Mouse (Mus musculus) Patski (cell line): ENCODE measurements around the gene Neurod6. TPM values are rescaled to one million over a fixed set of nuclear protein-coding genes. Genes with fewer than 3 reads are reported as not detected.

Source experiments
- ATAC-seq: fragments of 100-300 bp; one replicate; pipeline ENCODE4 v1.8.0; 2021
- CTCF ChIA-PET: fragments of 350-600 bp; sonication (Branson Sonifier 250); formaldehyde crosslinking; loops from one replicate; lab custom pipeline; 2022; ENCODE audit warnings: inconsistent platforms; lab: Charles Lee
- POLR2A ChIA-PET: fragments of 350-600 bp; sonication (Branson Sonifier 250); formaldehyde crosslinking; loops from one replicate; lab custom pipeline; 2022; ENCODE audit warnings: antibody characterized with exemption, inconsistent platforms; lab: Charles Lee
- DNase-seq: peaks from one replicate; pipeline ENCODE4 v3.0.0-alpha.2; 2011; ENCODE audit warnings: low read depth, low spot score
- H3K27me3 ChIP-seq: fragments of 371-371 bp; one replicate; pipeline ENCODE4 v1.5.1; 2021
- CTCF ChIP-seq: fragments of 100-300 bp; IDR thresholded peaks from one replicate; pipeline ENCODE4 v1.5.1; 2021
- in situ Hi-C: fragments of 300-500 bp; cut with MboI; formaldehyde crosslinking; loops from 3 replicates; pipeline ENCODE4 v1.11.1; 2018; ENCODE audit warnings: low pct_unique_long_range_greater_than_20kb, mixed read lengths
- polyA plus RNA-seq: library from polyadenylated mRNA; unstranded; gene quantifications from one replicate; pipeline ENCODE4 v1.2.3, GENCODE M21; 2021

Neurod6 gene
- polyA plus RNA-seq, 1 experiment from 2014 or later, result not detected

DNA sequence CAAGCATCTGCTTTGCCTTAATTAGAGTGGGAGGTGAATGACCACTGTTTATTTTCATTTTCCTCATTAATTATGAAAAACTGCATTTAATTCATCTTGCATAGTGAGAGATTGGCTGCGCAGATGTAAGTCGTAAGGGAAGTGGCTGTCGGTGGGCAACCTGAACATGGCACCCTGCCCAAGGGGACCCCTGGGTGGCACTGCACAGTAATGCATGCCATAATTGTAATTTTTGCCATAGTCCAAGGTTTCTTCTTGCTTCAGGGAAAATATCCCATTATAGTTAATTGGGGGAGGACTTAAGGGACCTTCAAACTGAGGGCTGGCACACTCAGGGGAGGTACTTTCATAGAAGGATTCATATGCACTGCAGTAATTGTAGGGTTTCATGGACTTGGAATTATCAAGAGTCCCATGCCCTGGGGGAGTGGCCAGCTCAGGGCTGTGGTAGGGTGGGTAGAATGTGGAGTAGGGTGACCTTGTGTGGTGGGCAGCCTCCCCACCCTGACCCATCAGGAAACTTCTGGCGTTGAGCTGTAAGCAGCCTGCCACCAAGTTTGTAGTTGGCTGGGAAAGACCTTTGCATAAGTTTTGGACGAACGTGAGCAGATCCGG, 2.4 kb downstream of the Neurod6 start:
- DNase-seq, result no peak
- ChIA-PET CTCF (no interaction called here), POLR2A (no interaction called here)
- TF ChIP-seq CTCF, result no peak
- no peak for ATAC-seq
- in situ Hi-C loops, result no loop called here
- peaks cover 76% of the 10 kb centered on the region for H3K27me3 ChIP-seq

DNA sequence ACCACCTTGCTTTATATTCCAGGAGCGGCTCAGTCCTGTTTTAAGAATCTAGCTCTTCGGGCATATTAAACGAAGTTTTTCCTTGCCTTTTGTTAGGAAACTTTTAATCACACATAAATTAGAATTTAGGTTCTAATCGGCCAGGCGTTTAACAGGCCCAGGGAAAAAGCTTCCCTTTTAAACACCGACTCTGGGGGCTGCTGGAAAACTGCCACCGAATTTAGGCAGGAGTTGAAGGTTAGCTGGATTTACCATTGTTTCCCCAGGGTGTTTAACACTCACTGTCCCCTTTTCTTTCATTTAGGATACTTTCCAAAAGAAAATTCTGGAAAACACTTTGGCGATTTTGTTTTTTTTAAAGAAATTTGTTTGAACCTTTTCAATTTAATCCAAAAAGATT, 3.7 kb downstream of the Neurod6 start:
- ATAC-seq, result no peak
- ChIA-PET CTCF (no interaction called here), POLR2A (no interaction called here)
- peaks cover 72% of the 10 kb centered on the region for H3K27me3 ChIP-seq
- DNase-seq, result no peak
- no peak for TF ChIP-seq CTCF
- in situ Hi-C loops, result no loop called here

DNA sequence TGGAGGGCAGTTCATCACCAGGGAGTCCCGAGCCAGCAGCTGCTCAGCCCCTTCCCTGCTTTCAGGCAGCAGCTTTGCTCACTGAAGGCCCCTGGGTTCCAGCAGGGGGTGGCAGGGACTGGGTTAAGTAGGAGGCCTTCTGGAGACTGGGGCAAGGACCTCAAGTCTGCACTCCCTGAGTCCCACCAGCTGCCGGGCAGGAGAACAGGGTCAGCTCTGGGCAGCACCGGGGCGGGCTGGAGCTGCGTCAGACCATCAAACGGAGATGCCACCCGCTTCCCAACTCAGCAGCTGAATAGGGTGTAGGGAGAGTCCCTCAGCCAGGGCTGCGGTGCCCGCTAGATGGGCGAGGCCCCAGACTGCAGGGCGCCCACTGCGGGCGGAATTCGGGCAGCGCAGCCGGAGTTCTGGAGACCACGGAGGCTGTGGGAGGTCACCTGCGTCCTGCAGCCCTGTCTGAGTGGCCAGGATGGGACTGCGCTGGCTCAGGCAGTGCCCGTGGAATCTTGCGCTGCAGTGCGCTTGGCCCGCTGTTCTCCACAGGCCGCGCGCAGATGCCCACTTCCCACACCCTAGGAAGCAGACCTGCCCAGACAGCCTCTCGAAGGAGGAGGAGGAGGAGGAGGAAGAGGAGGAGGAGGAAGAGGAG, 4.3 kb downstream of the Neurod6 start:
- no peak for DNase-seq
- ChIA-PET CTCF (no interaction called here), POLR2A (no interaction called here)
- H3K27me3 ChIP-seq, result peaks cover 68% of the 10 kb centered on the region
- TF ChIP-seq CTCF, result no peak
- in situ Hi-C loops, result no loop called here
- no peak for ATAC-seq

DNA sequence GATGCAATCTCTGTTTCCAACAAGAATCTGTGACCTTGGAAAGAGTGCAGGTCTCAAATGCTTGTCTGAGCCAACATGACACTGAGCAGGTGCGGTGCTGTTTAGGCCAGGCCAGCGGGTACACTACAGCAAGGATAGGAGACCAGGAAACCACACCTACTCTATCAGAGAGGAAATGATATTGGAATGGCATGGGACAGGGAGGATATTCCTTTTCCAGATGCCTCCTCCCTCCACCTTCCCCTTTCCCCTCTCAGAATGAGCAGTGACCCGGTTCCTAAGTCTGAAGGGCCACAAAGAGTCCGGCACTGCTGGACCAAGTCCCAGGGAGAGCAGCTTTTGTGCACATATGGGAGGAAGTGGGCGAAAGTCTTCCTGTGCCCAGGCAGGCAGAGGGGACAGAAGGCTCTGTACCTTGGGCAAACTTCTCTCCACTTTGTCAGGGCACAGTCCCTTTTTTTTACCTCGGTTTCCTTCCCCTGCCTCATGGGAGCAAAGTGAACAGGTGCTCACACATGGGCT, 4.9 kb downstream of the Neurod6 start:
- TF ChIP-seq CTCF, result no peak
- ATAC-seq (no peak), DNase-seq (no peak)
- CTCF ChIA-PET, result interaction anchor here (0.9 to 1.1 kb wide), 2 partner anchors 11 to 32 kb away, joined by 3 read pairs; no protein-coding TSS in a partner anchor
- in situ Hi-C loops, result no loop called here
- POLR2A ChIA-PET, result no interaction called here
- peaks cover 63% of the 10 kb centered on the region for H3K27me3 ChIP-seq

DNA sequence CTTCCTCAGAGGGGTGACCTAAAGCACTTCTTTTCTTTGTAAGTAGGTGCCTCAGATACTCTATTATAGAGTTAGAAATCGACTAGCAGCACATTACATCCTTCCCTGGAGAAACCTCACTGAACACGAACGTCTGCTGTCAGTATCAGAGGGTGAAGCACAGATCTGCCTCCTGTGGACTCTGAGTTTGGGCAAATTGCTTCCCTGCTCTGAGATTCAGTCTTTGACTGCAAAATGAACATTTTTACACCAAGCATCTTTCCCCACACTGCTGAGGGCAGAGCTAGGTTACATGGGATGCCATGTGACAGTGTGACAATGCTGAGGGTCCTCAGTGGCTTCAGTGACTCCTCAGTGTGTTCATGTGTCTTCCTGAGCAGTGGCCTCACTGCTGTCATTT, 13.3 kb downstream of the Neurod6 start:
- no peak for TF ChIP-seq CTCF
- ChIA-PET CTCF (no interaction called here), POLR2A (no interaction called here)
- ATAC-seq (no peak), DNase-seq (no peak)
- H3K27me3 ChIP-seq, result peaks cover 23% of the 10 kb centered on the region
- in situ Hi-C loops, result no loop called here

DNA sequence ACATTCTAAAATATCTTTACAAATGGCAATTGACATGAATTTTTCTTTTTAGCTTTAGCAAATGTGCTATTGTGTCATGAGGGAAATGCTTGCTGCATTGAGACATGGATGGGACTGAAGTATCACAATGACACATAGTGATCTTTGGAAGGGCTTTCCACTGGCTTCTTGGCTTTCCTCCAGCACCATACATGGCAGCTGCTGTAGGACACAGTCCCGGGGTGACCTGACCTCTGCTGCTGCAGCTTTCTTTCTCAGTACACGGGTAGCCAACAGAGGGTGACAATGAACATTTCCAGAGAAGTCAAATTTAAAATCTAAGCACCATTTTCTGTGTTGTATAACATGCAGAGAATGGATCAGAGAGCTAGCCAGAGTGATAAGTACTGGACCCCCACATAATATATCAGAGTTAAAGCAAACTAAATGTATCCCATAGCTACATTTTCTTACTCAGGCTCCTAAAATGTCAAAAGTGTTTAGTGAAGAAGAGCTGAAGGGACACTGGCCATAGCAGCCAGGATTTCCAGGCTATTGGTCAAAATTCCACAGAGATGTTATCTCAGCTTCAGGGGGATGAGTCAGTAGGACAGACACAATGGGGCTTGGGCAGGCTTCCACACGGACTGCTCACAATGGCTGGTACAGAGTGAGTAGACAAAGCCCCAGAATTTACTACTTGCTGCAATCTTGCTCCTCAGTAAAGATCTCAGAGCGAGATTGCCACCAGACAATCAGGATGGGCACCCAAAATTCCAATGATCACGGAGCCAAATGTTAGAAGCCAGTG, 19.7 kb downstream of the Neurod6 start:
- ChIA-PET CTCF (interaction anchor here (1.0 to 1.8 kb wide), 2 partner anchors 9 to 21 kb away, joined by 3 to 5 read pairs; no protein-coding TSS in a partner anchor), POLR2A (interaction anchor here (0.6 kb wide), 1 partner anchor 97 kb away, joined by 3 read pairs; no protein-coding TSS in a partner anchor)
- H3K27me3 ChIP-seq, result peaks cover 13% of the 10 kb centered on the region
- ATAC-seq (no peak), DNase-seq (no peak)
- no peak for TF ChIP-seq CTCF
- in situ Hi-C loops, result no loop called here

DNA sequence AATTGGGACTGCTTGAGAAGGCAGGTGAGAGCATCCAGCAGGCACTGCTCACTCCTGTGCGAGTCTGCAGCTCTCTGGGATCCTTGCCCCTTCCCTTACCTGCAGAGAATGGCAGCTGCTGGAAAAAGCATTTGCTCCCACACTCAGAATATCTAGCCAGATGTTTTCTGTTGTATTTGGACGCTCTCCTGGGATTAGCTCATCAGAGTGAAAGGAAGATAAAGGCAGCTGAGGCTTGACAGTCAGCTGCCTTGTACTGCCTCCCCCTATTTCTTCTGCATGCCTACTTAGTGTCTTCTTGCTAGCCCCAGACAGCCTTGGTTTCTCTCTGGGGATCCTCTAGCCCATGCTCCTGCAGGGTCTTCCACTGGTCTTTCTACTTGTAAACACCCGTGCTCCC, 31.1 kb downstream of the Neurod6 start:
- ChIA-PET CTCF (no interaction called here), POLR2A (no interaction called here)
- peaks cover 40% of the 10 kb centered on the region for H3K27me3 ChIP-seq
- no peak for ATAC-seq
- no peak for DNase-seq
- in situ Hi-C loops, result no loop called here
- no peak for TF ChIP-seq CTCF

DNA sequence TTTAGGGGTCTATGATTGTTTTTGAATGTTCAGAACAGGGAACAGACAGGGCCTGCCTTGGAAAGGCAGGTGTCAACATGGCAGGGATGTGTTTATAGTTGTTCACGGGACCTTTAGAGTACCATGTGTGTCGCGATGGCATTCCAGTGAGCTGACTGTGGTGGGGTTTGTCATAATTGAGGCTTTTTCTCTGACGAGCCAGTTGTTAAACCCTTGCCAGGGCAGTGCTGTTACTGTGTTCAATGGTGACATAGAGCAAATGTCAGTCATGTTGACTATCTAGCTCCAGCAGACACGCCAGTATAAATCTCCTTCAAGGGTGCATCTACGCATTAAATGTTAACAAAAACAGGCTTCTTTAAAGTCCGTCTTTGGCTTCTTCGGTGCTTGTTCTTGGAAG, 31.5 kb downstream of the Neurod6 start:
- H3K27me3 ChIP-seq, result peaks cover 40% of the 10 kb centered on the region
- POLR2A ChIA-PET, result no interaction called here
- ATAC-seq, result no peak
- in situ Hi-C loops, result no loop called here
- TF ChIP-seq CTCF, result no peak
- no peak for DNase-seq
- CTCF ChIA-PET, result no interaction called here

DNA sequence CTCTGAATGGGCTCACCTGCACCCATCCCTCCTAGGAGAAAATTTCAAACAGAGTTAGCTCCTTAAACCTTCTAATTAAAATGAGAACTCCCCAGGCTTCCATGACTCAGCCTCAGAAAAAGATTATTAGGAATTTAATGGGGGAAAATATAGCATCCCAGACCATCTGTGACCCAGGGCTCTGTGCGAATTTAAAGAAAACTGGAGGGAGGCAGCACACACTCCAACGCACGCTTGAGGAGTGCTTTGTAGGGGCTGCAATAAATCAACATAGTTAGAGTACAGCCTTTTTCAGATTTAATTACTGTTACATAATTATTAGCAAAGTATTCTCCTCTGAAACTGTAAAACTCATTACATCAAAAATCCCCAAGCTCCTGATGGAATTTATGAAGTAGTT, 32.2 kb downstream of the Neurod6 start:
- in situ Hi-C loops, result no loop called here
- ATAC-seq, result no peak

DNA sequence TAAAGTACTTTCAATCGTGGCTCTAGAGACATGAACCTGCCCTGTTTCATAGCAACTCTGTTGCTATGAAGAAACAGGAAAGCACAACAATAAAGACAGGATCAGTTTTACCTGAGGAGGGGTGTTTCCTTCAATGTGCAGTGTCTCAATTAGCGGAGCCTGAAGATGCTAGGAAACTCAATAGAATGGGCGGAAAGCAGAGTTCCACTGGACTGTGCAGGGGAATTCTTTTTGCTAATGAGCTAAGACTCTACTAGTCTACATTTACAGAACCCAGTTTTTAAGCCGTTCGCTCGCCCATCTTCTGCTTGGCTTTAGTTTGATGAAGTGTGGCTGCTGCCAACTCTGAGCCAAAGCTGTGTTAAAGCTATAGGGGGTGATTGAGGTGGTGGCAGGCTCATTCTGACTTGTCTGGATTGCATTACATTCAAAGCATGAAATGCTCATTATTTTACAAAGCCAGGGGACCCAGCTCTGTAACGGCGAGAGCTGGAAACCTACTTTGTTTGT, 33.2 kb downstream of the Neurod6 start:
- POLR2A ChIA-PET, result no interaction called here
- ATAC-seq, result no peak
- peaks cover 56% of the 10 kb centered on the region for H3K27me3 ChIP-seq
- TF ChIP-seq CTCF, result no peak
- CTCF ChIA-PET, result no interaction called here
- no peak for DNase-seq
- in situ Hi-C loops, result no loop called here

More for the DNA sequence above, 32.2 kb downstream of the Neurod6 start:
- no peak for DNase-seq
- TF ChIP-seq CTCF, result no peak
- POLR2A ChIA-PET, result no interaction called here
- peaks cover 45% of the 10 kb centered on the region for H3K27me3 ChIP-seq
- CTCF ChIA-PET, result no interaction called here
